Mouse (Mus musculus) myocyte (in vitro differentiated cells): ENCODE results near the gene Arhgef28. TPM values are rescaled to one million over a fixed set of nuclear protein-coding genes. Genes with fewer than 3 reads are reported as not detected.

Experiments used
- H3K27me3 ChIP-seq: one replicate; pipeline ENCODE4 v1.6.1; 2011; ENCODE audit not compliant: control insufficient read depth, insufficient read depth, insufficient read length
- H3K36me3 ChIP-seq: one replicate; pipeline ENCODE4 v1.6.1; 2011; ENCODE audit not compliant: control insufficient read depth, insufficient read depth
- H3K4me2 ChIP-seq: one replicate; pipeline ENCODE4 v1.6.1; 2011; ENCODE audit warnings: low read depth, control low read depth
- H3K4me3 ChIP-seq: one replicate; pipeline ENCODE4 v1.5.1; 2011; ENCODE audit warnings: mild to moderate bottlenecking, control low read depth, moderate library complexity
- H3K79me2 ChIP-seq: one replicate; pipeline ENCODE4 v1.6.1; 2011; ENCODE audit not compliant: control insufficient read depth, insufficient read depth
- H3ac ChIP-seq: one replicate; pipeline ENCODE4 v1.6.1; 2011; ENCODE audit not compliant: control insufficient read depth, insufficient read length
- CEBPB ChIP-seq: IDR thresholded peaks from 2 replicates; pipeline ENCODE4 v1.6.1; 2011; ENCODE audit warnings: mild to moderate bottlenecking, moderate library complexity; ENCODE audit not compliant: poor library complexity, insufficient read depth, severe bottlenecking
- E2F4 ChIP-seq: IDR thresholded peaks from one replicate; pipeline ENCODE4 v1.6.1; 2011; ENCODE audit warnings: mild to moderate bottlenecking, control low read depth, moderate library complexity; ENCODE audit not compliant: insufficient read depth
- MAX ChIP-seq: IDR thresholded peaks from one replicate; pipeline ENCODE4 v1.6.1; 2011; ENCODE audit warnings: low read depth, mild to moderate bottlenecking, control low read depth
- MYOD1 ChIP-seq, 3 experiments: IDR thresholded peaks; one replicate each; pipeline ENCODE4 v1.6.1; 2011; ENCODE audit warnings: control low read depth in 2 of 3, low read depth in 2 of 3, mild to moderate bottlenecking in 2 of 3, moderate library complexity in 1 of 3; ENCODE audit not compliant: insufficient read length in 2 of 3, control insufficient read depth in 1 of 3
- MYOG ChIP-seq, 3 experiments: IDR thresholded peaks; one replicate each; pipeline ENCODE4 v1.6.1; 2011; ENCODE audit warnings: control low read depth in 2 of 3, low read depth in 2 of 3, mild to moderate bottlenecking in 2 of 3; ENCODE audit not compliant: insufficient read length in 2 of 3, control insufficient read depth in 1 of 3, insufficient read depth in 1 of 3
- POLR2A ChIP-seq: IDR thresholded peaks from one replicate; pipeline ENCODE4 v1.6.1; 2011; ENCODE audit warnings: low read depth, mild to moderate bottlenecking, control low read depth, moderate library complexity; ENCODE audit not compliant: insufficient read length
- POLR2AphosphoS2 ChIP-seq: IDR thresholded peaks from one replicate; pipeline ENCODE4 v1.6.1; 2011; ENCODE audit warnings: low read depth, control low read depth; ENCODE audit not compliant: insufficient read length
- REST ChIP-seq: IDR thresholded peaks from one replicate; pipeline ENCODE4 v1.6.1; 2011; ENCODE audit warnings: mild to moderate bottlenecking, control low read depth, moderate library complexity; ENCODE audit not compliant: insufficient read depth, insufficient read length
- SRF ChIP-seq: IDR thresholded peaks from one replicate; pipeline ENCODE4 v1.6.1; 2011; ENCODE audit warnings: low read depth; ENCODE audit not compliant: control insufficient read depth, insufficient read length
- TCF12 ChIP-seq: IDR thresholded peaks from one replicate; pipeline ENCODE4 v1.6.1; 2011; ENCODE audit warnings: mild to moderate bottlenecking, control low read depth; ENCODE audit not compliant: poor library complexity, insufficient read depth, severe bottlenecking
- TCF3 ChIP-seq: IDR thresholded peaks from one replicate; pipeline ENCODE4 v1.6.1; 2011; ENCODE audit warnings: low read depth, control low read depth; ENCODE audit not compliant: insufficient read length
- USF1 ChIP-seq: IDR thresholded peaks from one replicate; pipeline ENCODE4 v1.6.1; 2011; ENCODE audit warnings: low read depth, mild to moderate bottlenecking, control low read depth, moderate library complexity
- polyA plus RNA-seq: library from polyadenylated mRNA; unstranded; fragments of >200 nt; fragmentation: generic; extraction: Trizol; gene quantifications from one replicate; pipeline ENCODE4 v1.2.1, GENCODE M21; 2012; ENCODE audit warnings: missing spikeins

Gene Arhgef28
- polyA plus RNA-seq, 1 experiment, result 0.76 TPM

- Histone ChIP-seq H3K4me2 (no peak overlapping the region), H3K79me2 (no peaks in the 10 kb centered on the region), H3ac (no peak overlapping the region), H3K36me3 (no peaks in the 10 kb centered on the region), H3K4me3 (no peak overlapping the region), H3K27me3 (no peaks in the 10 kb centered on the region)
- TF ChIP-seq POLR2A (no peak), REST (no peak), USF1 (no peak), TCF12 (no peak), POLR2AphosphoS2 (no peak), MYOD1 (IDR thresholded peaks at IDR 0.05; ENCODE audit: control insufficient read depth in 1 of 3, insufficient read length in 2 of 3, low read depth in 2 of 3) (no peak), MAX (no peak), CEBPB (no peak), SRF (no peak), TCF3 (no peak), MYOG (IDR thresholded peaks at IDR 0.05; ENCODE audit: control insufficient read depth in 1 of 3, insufficient read depth in 1 of 3, insufficient read length in 2 of 3, low read depth in 2 of 3) (no peak)
Observed at GRCm38 (mm10) chr13:97867322-97867962, 338.8 kb downstream of the Arhgef28 start.

- H3K36me3 ChIP-seq, result no peaks in the 10 kb centered on the region
- H3K4me3 ChIP-seq, result no peak overlapping the region
- H3ac ChIP-seq, result no peak overlapping the region
- no peak overlapping the region for H3K4me2 ChIP-seq
- no peaks in the 10 kb centered on the region for H3K79me2 ChIP-seq
- H3K27me3 ChIP-seq, result no peaks in the 10 kb centered on the region
- no peak for TF ChIP-seq REST
- no peak for TF ChIP-seq MYOD1 (IDR thresholded peaks at IDR 0.05; ENCODE audit: control insufficient read depth in 1 of 3, insufficient read length in 2 of 3, low read depth in 2 of 3)
- no peak for TF ChIP-seq TCF12
- no peak for TF ChIP-seq POLR2AphosphoS2
- TF ChIP-seq MAX, result no peak
- no peak for TF ChIP-seq MYOG (IDR thresholded peaks at IDR 0.05; ENCODE audit: control insufficient read depth in 1 of 3, insufficient read depth in 1 of 3, insufficient read length in 2 of 3, low read depth in 2 of 3)
- no peak for TF ChIP-seq POLR2A
- TF ChIP-seq TCF3, result no peak
- no peak for TF ChIP-seq SRF
- no peak for TF ChIP-seq USF1
- TF ChIP-seq E2F4, result no peak
- TF ChIP-seq CEBPB, result no peak
Observed at GRCm38 (mm10) chr13:97859071-97859470, 347.2 kb downstream of the Arhgef28 start.

DNA sequence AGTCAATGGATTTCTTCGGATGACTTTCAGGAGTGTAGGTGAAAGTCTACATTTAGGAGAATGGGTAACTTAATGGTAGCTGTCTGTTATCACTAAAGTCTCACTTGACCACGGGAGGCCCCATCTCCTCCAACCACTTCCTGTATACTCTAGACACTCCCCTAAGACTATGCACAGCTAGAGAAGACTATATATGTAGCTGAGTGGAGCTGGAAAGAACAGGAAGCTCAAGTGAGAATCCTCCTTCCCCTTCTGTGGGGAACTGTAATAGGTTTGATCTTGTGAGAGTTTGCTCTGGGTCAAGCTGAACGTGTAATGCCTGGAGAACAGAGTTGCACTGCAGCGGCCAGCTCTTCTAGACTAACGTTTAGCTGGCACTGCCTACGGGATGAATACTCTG is 348.4 kb downstream of the Arhgef28 start:
- Histone ChIP-seq H3ac (no peak overlapping the region), H3K27me3 (no peaks in the 10 kb centered on the region), H3K4me2 (no peak overlapping the region), H3K4me3 (no peak overlapping the region), H3K79me2 (no peaks in the 10 kb centered on the region), H3K36me3 (no peaks in the 10 kb centered on the region)
- TF ChIP-seq MAX (no peak), REST (no peak), E2F4 (no peak), USF1 (no peak), SRF (no peak), POLR2A (no peak), CEBPB (no peak), MYOD1 (IDR thresholded peaks at IDR 0.05; ENCODE audit: control insufficient read depth in 1 of 3, insufficient read length in 2 of 3, low read depth in 2 of 3) (no peak), TCF3 (no peak), POLR2AphosphoS2 (no peak), MYOG (IDR thresholded peaks at IDR 0.05; ENCODE audit: control insufficient read depth in 1 of 3, insufficient read depth in 1 of 3, insufficient read length in 2 of 3, low read depth in 2 of 3) (no peak)

GRCm38 (mm10) chr13:97853356-97853968 is 352.8 kb downstream of the Arhgef28 start:
- H3K4me2 ChIP-seq, result no peak overlapping the region
- H3K27me3 ChIP-seq, result no peaks in the 10 kb centered on the region
- H3K79me2 ChIP-seq, result no peaks in the 10 kb centered on the region
- no peak overlapping the region for H3K4me3 ChIP-seq
- TF ChIP-seq E2F4 (no peak), POLR2A (no peak), MYOD1 (IDR thresholded peaks at IDR 0.05; ENCODE audit: control insufficient read depth in 1 of 3, insufficient read length in 2 of 3, low read depth in 2 of 3) (no peak), MAX (no peak), TCF3 (no peak), REST (no peak), POLR2AphosphoS2 (no peak), SRF (no peak), MYOG (IDR thresholded peaks at IDR 0.05; ENCODE audit: control insufficient read depth in 1 of 3, insufficient read depth in 1 of 3, insufficient read length in 2 of 3, low read depth in 2 of 3) (no peak), TCF12 (no peak), USF1 (no peak), CEBPB (no peak)
- no peaks in the 10 kb centered on the region for H3K36me3 ChIP-seq
- no peak overlapping the region for H3ac ChIP-seq

Other genes starting within 250 kb of the Arhgef28 start
- 7.3 TPM for gene Utp15, start 56.6 kb upstream of the Arhgef28 start, polyA plus RNA-seq
- gene Ankra2, start 56.6 kb upstream of the Arhgef28 start, polyA plus RNA-seq, result 9.0 TPM
- gene Gm21976, start 73.4 kb upstream of the Arhgef28 start, polyA plus RNA-seq, result not detected
- gene Btf3, start 110.6 kb upstream of the Arhgef28 start, polyA plus RNA-seq, result 1,134 TPM
- 0.37 TPM for gene Foxd1, start 147.8 kb upstream of the Arhgef28 start, polyA plus RNA-seq